Mouse (Mus musculus) heart, embryonic 15.5 days (tissue): ENCODE data around the gene Fam83e. TPM values are rescaled to one million over a fixed set of nuclear protein-coding genes. Genes with fewer than 3 reads are reported as not detected.

Source experiments
- ATAC-seq: fragments of 200-750 bp; cut with Nextera tagmentation; replicated peaks from 2 replicates; pipeline ENCODE4 v1.8.0; 2017; ENCODE audit warnings: low read depth, moderate TSS enrichment; ENCODE audit not compliant: insufficient number of reproducible peaks, insufficient read depth, low FRiP score
- H3K27ac ChIP-seq: fragments of 300-500 bp; sonication (generic); 2 replicates; pipeline ENCODE4 v1.5.1; 2015; ENCODE audit warnings: mild to moderate bottlenecking, inconsistent platforms
- H3K27me3 ChIP-seq: fragments of 300-500 bp; sonication (generic); 2 replicates; pipeline ENCODE4 v1.6.1; 2015; ENCODE audit warnings: inconsistent platforms
- H3K36me3 ChIP-seq: fragments of 300-500 bp; sonication (generic); 2 replicates; pipeline ENCODE4 v1.6.1; 2015; ENCODE audit warnings: mild to moderate bottlenecking, inconsistent platforms
- H3K4me1 ChIP-seq: fragments of 300-500 bp; sonication (generic); replicated peaks from 2 replicates; pipeline ENCODE4 v1.6.1; 2015; ENCODE audit warnings: inconsistent platforms
- H3K4me2 ChIP-seq: fragments of 300-500 bp; sonication (generic); 2 replicates; pipeline ENCODE4 v1.6.1; 2015; ENCODE audit warnings: inconsistent platforms, mild to moderate bottlenecking, moderate library complexity
- H3K4me3 ChIP-seq: fragments of 300-500 bp; sonication (generic); 2 replicates; pipeline ENCODE4 v1.5.1; 2015; ENCODE audit warnings: mild to moderate bottlenecking, inconsistent platforms
- H3K9ac ChIP-seq: fragments of 300-500 bp; sonication (generic); 2 replicates; pipeline ENCODE4 v1.6.1; 2015; ENCODE audit warnings: mild to moderate bottlenecking, inconsistent platforms
- H3K9me3 ChIP-seq: fragments of 300-500 bp; sonication (generic); replicated peaks from 2 replicates; pipeline ENCODE4 v1.6.1; 2016; ENCODE audit warnings: inconsistent platforms
- WGBS: fragments of 180-500 bp; shearing (Covaris S2); methylation state at CpG from one replicate; pipeline ENCODE4 v1.1.7; 2015; ENCODE audit warnings: mixed read lengths; 5-methylcytosine and 5-hydroxymethylcytosine counted together
- polyA plus RNA-seq: library from polyadenylated mRNA; unstranded; fragments of >200 nt; fragmentation: Nextera tagmentation; extraction: Ambion mirVana; gene quantifications from 2 replicates; pipeline ENCODE4 v1.2.1, GENCODE M21; 2015

Fam83e gene
- polyA plus RNA-seq, 1 experiment from 2014 or later = 0.25 TPM

- Histone ChIP-seq H3K36me3 (no peaks in the 10 kb centered on the region), H3K4me2 (no peak overlapping the region), H3K9ac (no peak overlapping the region), H3K27ac (no peak overlapping the region), H3K27me3 (peaks cover 16% of the 10 kb centered on the region), H3K4me1 (no peaks in the 10 kb centered on the region), H3K4me3 (no peak overlapping the region), H3K9me3 (no peaks in the 10 kb centered on the region)
- 56% methylated on average over 8 of the region's 8 CpGs for WGBS
- ATAC-seq = no peak
These were observed 49.5 kb downstream of the Fam83e start for GRCm38 (mm10) chr7:45770427-45771082.

GRCm38 (mm10) chr7:45771101-45771500 is 50.1 kb downstream of the Fam83e start:
- Histone ChIP-seq H3K9ac (no peak overlapping the region), H3K9me3 (no peaks in the 10 kb centered on the region), H3K27me3 (peaks cover 16% of the 10 kb centered on the region), H3K4me2 (no peak overlapping the region), H3K36me3 (no peaks in the 10 kb centered on the region), H3K4me3 (no peak overlapping the region), H3K27ac (no peak overlapping the region), H3K4me1 (no peaks in the 10 kb centered on the region)
- 58% methylated on average over 4 of the region's 4 CpGs for WGBS
- no peak for ATAC-seq

GRCm38 (mm10) chr7:45775237-45775636 is 54.2 kb downstream of the Fam83e start:
- Histone ChIP-seq H3K27ac (no peak overlapping the region), H3K4me1 (peaks cover 3% of the 10 kb centered on the region; the same call in 1 of the 2 replicates), H3K27me3 (peaks cover 30% of the 10 kb centered on the region), H3K9ac (no peak overlapping the region), H3K4me3 (no peak overlapping the region), H3K4me2 (no peak overlapping the region), H3K9me3 (no peaks in the 10 kb centered on the region), H3K36me3 (no peaks in the 10 kb centered on the region)
- ATAC-seq = no peak
- 55% methylated on average over 7 of the region's 7 CpGs for WGBS

Other genes with a start within 250 kb of the Fam83e start
- gene Tulp2, start 239.3 kb upstream of the Fam83e start, polyA plus RNA-seq = 0.28 and 1.3 TPM in 2 replicates
- gene Gm45808, start 234.4 kb upstream of the Fam83e start, polyA plus RNA-seq = not detected in 2 replicates
- gene Dhdh, start 232.4 kb upstream of the Fam83e start, polyA plus RNA-seq = 4.0 and 4.1 TPM in 2 replicates
- gene Nucb1, start 210.8 kb upstream of the Fam83e start, polyA plus RNA-seq = 144 and 177 TPM in 2 replicates
- 25.3 and 37.6 TPM in 2 replicates for gene Ppp1r15a, start 194.9 kb upstream of the Fam83e start, polyA plus RNA-seq
- 1.0 and 2.6 TPM in 2 replicates for gene Plekha4, start 194.9 kb upstream of the Fam83e start, polyA plus RNA-seq
- 0.24 and 0.82 TPM in 2 replicates for gene Hsd17b14, start 166.3 kb upstream of the Fam83e start, polyA plus RNA-seq
- 79.4 and 84.5 TPM in 2 replicates for gene Bcat2, start 151.1 kb upstream of the Fam83e start, polyA plus RNA-seq
- gene Fgf21, start 105.7 kb upstream of the Fam83e start, polyA plus RNA-seq = 0.13 and 1.2 TPM in 2 replicates
- gene Fut1, start 103.9 kb upstream of the Fam83e start, polyA plus RNA-seq = 0.15 and 0.66 TPM in 2 replicates
- gene Izumo1, start 99.4 kb upstream of the Fam83e start, polyA plus RNA-seq = 0.33 and 0.35 TPM in 2 replicates
- gene Rasip1, start 93.7 kb upstream of the Fam83e start, polyA plus RNA-seq = 19.6 and 23.4 TPM in 2 replicates
- gene Mamstr, start 81.2 kb upstream of the Fam83e start, polyA plus RNA-seq = 7.3 and 7.4 TPM in 2 replicates
- 1.5 and 1.6 TPM in 2 replicates for gene Fut2, start 54.8 kb upstream of the Fam83e start, polyA plus RNA-seq
- 0.14 TPM in 1 of 2 replicates, not detected in the other for gene Ntn5, start 37.2 kb upstream of the Fam83e start, polyA plus RNA-seq
- gene Sec1, start 26.8 kb upstream of the Fam83e start, polyA plus RNA-seq = 0.13 and 0.34 TPM in 2 replicates
- 5.1 and 6.0 TPM in 2 replicates for gene Car11, start 21.4 kb upstream of the Fam83e start, polyA plus RNA-seq
- 3.0 and 4.3 TPM in 2 replicates for gene Dbp, start 16.1 kb upstream of the Fam83e start, polyA plus RNA-seq
- gene Rpl18, start 5.8 kb upstream of the Fam83e start, polyA plus RNA-seq = 540 and 572 TPM in 2 replicates
- gene Sphk2, start 3.2 kb upstream of the Fam83e start, polyA plus RNA-seq = 13.7 and 21.0 TPM in 2 replicates
- gene Spaca4, start 4.6 kb downstream of the Fam83e start, polyA plus RNA-seq = not detected in 2 replicates
- gene Lmtk3, start 62.5 kb downstream of the Fam83e start, polyA plus RNA-seq = 0.53 TPM in 1 of 2 replicates, not detected in the other
- 0.21 and 1.1 TPM in 2 replicates for gene Sult2b1, start 63.5 kb downstream of the Fam83e start, polyA plus RNA-seq
- gene Cyth2, start 93.4 kb downstream of the Fam83e start, polyA plus RNA-seq = 92.2 and 101 TPM in 2 replicates
- gene Kcnj14, start 103.6 kb downstream of the Fam83e start, polyA plus RNA-seq = 0.37 and 0.44 TPM in 2 replicates
- gene Grwd1, start 109.7 kb downstream of the Fam83e start, polyA plus RNA-seq = 29.1 and 38.8 TPM in 2 replicates
- 54.6 and 65.0 TPM in 2 replicates for gene Kdelr1, start 151.6 kb downstream of the Fam83e start, polyA plus RNA-seq
- 0.21 and 0.27 TPM in 2 replicates for gene Grin2d, start 157.2 kb downstream of the Fam83e start, polyA plus RNA-seq
- 0.65 and 0.76 TPM in 2 replicates for gene Syngr4, start 175.5 kb downstream of the Fam83e start, polyA plus RNA-seq
- gene Tmem143, start 175.7 kb downstream of the Fam83e start, polyA plus RNA-seq = 6.6 and 8.0 TPM in 2 replicates
- gene Emp3, start 200.2 kb downstream of the Fam83e start, polyA plus RNA-seq = 71.5 and 108 TPM in 2 replicates
- gene Ccdc114, start 202.9 kb downstream of the Fam83e start, polyA plus RNA-seq = 3.4 and 3.6 TPM in 2 replicates